Mouse (Mus musculus) T-helper 1 cell (primary cell): ENCODE data around the gene Rarb.
"Not testable (repeated sequence)": the region's sequence is repeated elsewhere in the genome, so short reads cannot be mapped to it uniquely, and the experiment has no call there.

Experiments
- in situ Hi-C: fragments of 300-600 bp; cut with MboI, MseI; formaldehyde crosslinking; loops from one replicate; pipeline ENCODE4 v1.15.1; 2025; ENCODE audit warnings: high pct_unique_total_duplicates

Gene Rarb

DNA sequence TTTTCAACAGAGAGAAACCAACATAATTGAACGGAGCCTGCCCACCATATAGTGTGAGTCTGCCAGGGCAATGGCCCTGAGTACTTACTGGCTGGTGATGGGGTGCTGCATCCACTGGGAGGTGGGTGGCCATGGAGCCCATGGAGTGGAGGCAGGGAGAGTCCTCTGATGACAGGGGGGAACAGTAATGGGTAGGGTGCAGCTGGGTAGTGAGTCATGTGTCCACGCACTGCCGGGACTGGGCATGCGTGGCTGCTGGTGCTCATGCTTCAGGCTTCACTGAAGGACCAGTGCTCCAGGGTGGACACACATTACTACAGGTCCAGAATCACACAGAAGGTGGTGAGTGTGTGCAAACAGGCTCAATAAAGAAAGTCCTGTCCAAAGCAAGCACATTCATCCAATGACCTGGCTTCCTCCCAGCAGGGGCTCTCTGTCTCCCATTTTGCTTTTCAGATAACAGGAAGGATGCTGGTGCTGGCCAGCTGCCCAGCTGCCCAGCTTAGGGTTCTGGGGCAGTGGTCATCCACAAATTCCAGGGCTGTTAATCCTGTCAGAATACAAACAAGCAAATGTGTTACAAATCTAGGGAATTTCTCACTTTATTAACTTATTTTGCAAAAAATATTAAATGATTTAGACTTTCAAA, at the start of gene Rarb:
Rarb (minus strand) TSS at position 555 of the 649 bp plus-strand sequence.
- in situ Hi-C loops: no loop called here

DNA sequence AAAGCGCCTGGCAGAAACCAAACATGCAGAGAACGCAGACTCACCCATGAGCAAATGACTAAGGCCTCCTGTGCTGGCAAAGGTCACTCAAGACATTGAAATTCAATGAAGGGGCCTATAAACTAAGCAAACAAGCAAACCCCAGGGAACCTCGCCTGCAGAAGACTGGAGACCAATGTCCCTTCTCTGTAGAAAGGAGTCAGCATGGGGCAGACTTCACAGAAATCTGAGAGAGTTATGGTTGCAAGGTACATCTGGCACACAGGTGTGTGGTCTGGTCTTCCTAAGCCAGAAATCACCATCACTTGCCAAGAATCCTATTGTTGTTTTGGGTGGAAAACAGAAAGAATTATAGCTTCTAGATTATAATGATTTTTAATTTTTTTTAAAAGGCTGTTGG, 23.1 kb upstream of the Rarb start:
- in situ Hi-C loops: no loop called here

DNA sequence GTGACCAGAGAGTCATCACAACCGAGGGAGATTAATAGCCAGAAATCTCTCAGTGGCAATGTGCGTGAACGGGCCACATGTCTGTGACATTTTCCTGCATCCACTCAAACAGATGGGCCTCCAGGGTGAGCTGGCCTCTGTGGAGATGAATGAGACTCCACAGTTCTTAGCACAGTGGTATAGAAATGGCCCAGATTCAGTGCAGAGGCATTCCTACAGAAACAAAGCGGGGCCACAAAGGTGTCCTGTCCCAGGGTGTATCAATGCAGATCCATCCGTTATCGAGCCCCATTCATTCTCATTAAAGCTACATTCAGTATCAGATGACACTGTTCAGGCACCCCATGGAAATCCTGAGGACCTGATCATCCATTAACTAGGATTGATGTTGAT, 22.6 kb upstream of the Rarb start:
- in situ Hi-C loops: no loop called here

DNA sequence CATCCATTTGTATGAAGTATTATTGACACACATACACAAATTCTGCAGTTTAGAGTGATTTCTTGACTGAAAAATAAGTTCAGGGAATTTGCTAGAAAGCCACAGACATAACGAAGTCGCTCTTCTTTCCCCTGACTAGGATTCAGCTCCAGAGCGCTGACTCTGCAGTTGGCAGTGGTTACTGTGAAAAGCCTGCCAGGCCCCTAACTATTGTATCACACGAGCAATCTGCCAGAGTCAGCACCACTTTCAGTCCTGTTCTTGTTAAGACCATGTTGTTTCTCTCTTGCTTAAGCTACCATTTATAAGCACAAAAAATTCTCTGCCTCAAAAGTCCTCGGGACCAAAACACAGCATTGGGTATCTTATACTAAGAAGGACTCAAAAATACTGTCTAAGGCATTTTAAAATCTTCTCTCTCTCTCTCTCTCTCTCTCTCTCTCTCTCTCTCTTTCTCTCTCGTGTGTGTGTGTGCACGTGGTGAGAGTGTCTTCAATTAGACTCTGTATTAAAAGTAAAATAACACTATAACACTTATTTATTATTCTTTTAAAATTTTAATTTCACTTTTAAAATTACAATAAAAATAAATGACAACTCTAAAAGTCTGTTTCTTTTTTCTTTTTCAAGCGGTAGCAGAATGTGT, 22.1 kb upstream of the Rarb start:
- in situ Hi-C loops: no loop called here

DNA sequence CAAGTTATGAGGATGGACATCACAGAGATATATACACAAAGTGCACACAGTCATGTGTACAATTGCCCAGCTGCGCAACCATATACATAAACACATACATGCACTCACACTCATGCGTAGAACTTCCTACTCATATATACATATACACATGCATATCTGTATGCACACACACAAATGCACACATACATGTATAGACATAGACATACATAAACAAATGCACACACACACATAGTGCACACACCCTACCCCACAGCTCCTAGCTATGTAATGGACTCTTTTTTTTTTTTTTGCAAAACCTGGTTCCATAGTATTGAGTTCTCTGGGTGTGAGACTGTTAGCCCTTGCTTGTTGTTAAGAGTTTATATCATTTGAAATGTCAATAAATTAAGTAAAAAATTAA, 21.2 kb upstream of the Rarb start:
- in situ Hi-C loops: no loop called here

DNA sequence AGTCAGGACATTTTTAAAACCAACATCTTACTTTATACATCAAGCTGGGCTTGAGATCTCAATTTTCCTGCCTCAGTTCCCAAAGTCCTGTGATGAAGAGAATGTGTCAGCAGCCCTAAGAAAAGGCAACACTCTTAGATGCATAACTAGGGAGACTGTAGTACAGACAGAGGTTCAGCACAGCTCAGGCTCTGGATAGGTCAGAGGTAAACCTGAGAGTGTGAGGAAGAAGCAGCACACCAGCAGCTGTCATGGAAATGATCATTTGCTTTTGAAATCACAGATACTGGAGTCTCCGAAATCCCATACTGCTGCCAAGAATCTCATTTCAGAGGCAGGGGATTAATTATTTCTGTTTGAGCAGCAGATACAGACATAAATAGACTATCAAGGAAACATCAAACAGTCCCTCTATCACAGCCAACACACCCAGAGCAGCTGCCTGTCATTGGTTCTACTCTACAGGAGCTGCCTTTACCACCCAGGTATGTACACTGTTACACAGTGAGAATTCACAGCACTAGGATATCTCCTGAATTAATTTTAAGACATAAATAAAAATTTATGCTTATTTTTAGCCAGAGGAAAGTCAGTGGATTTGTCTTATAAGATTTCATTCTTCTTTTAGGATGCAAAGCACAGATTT, 3.7 kb downstream of the Rarb start:
- in situ Hi-C loops: no loop called here

DNA sequence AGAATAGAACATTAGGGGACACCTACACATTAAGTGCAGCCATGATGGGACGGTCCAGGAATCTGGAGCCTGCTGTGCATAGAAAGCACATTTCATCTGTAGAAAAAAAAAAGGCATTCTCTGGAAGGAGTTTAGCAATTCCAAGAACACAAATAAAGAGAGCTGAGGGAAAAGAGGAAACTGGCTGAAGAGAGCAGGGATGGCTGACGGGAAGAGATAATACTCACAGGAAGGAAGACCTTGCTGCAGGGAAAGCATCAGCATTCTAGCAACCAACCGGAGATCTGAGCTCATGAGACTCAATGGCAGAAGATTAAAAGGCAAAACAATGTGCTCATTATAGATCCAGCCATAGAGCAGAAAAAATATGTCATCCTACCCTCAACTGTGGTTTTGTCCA, 12.8 kb downstream of the Rarb start:
- in situ Hi-C loops: no loop called here

DNA sequence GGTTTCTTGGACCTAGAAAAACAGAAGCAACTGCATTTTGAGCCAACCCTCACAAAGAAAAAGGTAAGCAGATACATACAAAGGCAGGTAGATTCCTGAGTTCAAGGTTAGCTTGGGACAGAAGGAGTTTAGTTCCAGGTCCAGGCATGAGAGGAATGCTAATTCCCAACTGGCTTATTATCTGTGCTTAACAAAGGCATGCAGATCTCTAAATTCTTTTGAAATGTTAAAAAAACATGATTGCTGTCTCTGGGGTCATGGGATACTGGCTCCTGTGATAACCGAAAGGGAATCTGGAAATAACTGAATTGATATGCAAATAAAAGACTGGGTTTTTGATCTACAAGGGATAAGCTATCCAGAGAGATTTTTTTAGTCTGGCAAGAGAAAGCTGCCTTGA, 28.8 kb downstream of the Rarb start:
- in situ Hi-C loops: no loop called here

DNA sequence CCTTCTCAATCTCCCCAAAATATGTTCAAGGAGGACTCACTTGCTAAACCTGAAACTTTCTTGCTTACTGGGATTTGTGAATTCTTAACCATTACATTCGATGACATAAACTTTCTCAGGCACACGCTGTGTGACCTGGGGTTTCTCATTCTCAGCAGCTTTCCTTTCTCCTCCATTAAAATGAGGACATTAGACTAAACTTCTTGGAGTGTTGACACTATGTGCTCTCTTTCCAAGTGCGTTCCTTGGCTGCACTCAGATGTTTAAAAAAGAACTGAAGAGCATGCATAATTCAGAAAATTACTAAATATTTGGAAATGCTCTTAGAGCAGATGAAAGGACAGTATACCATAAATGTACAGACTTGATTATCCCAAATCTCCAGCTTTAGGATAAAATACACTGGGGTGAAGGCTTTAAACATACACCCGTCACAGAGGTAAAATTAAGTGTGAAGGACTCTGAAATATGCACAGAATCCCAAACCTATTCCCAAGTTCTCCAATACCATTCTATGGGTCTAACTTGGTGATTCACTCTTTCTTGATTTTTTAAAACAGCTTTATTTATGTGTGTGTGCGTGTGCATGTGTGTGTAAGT, 36.9 kb downstream of the Rarb start:
- in situ Hi-C loops: no loop called here

DNA sequence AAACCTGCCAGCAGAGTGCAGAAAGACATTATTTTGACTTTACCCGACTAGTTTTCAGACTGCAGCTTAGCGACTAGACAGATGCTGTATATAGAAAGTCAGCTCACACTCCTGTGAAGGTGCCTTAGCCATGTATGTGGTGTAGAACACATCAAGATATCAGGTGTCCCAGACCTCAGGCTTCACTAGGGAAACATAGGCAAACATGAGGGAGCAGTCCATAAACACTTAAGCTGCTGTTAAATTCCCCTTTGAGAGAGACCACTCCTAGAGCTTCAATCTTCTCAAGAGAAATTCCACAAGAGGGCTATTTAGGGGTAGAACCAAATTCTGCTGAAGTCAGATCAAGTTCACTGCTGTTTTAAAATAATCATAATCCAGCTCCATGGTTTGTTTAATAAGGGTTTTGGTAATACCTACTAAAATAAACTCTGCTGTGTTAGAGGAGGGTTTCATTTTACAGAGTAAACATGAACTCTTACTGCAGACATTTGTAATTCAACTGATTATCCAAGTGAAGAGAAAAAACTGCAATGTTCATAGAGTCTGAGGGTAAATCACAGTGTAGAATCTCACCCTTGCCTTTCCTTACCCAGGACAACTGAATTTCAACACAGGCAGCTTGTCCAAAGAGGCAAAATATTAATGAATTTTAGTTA, 42.1 kb downstream of the Rarb start:
- in situ Hi-C loops: no loop called here

DNA sequence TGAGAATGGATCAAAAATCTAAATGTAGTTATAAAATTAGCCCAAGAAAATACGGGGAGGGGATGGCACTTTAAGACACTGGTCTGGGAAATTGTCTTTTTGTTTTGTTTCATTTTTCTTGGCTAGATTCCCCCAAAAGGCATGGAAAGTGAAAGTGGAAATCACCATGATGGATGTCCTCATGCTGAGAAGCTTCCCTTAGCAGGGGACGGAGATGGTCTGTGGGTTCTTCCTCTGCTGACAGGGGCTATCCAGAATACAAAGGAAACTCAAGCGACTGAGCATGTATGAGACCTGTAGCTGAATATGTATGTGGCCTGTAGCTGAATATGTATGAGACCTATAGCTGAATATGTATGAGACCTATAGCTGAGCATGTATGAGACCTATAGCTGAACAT, 46.0 kb downstream of the Rarb start:
- in situ Hi-C loops: no loop called here

DNA sequence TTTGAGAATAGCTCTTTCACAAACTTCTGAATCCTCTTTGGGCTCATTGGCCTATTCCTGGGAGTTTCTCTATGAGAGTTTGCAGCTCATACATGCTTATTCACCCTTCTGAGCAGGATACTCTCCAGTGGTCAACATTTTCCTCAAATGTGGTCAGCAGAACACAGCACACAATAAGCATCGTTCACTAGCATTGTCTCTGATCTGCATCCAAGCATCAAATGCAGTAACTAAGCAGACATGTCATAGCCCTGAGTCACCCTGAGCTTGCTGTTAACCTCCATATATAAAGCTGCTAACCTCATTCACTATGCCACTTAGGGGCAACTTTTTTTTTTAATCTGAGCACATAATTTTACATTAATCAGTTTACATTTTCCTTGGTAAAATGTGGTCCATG, 53.1 kb downstream of the Rarb start:
- in situ Hi-C loops: no loop called here

DNA sequence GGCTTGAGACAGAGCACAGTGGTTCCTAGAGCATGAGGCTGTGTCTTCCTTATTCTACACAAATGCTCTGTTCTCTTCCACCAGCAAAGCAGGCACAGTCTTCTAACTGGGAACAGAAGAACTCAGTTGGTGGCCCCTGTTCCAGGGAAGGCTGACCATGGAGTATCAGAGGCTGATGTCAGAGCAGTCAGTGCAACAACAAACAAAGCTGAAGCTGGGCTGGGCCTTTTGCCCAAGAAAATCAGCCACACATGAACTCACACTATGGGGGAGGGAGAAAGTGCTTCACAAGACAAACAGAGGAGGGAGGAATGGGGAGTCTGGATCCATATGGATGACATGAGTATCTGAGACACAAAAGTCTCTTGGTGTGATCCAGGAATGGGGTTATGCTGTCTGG, 56.2 kb downstream of the Rarb start:
- in situ Hi-C loops: no loop called here

DNA sequence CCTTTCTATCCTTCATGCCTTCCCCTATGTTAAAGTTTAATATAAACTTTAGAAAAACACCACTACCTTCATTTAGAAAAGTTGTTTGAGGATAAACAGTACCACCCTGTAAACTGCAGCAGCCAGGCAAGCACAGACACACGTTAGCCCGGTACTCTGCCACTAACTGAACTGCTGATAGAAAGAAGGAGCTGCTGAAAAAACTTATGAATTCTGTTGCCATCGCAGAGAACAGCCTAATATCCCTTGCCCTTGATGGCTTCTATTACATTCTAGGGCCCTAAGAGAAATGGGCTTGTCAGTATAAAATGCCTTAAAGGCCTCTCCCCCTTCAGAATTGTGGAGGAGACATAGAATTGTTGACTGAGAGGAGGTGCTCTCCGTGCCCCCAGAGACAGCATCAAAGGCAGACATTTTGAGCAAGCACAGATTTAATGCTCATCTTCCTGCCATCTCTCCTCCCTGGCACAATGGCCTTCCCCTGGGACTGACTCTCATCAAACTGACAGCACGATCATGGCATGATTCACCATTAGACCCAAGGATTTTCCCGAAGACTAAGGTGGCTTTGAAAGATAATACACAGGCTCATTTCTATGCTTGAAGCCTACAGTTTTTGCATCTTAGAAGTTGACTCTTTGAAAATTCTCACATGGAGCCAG, 60.1 kb downstream of the Rarb start:
- in situ Hi-C loops: no loop called here

DNA sequence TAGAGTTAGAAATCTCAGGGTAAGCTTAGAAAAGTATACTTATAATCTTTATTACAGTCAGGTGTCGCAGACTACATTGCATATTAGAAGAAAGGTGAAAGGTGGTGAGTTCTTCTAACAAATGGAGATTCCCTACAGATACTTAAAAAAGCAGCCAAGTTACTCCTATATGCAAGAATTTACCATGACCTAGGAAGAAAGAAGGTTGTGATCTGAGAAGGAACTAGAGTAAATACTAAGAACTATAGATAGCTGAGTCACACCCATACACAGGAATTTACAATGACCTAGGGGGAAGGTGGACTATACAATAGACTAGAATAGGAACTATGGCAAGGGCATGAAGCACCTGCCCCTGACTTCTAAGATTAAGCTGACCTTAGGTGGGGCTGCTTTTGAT, 63.4 kb downstream of the Rarb start:
- in situ Hi-C loops: not testable (repeated sequence)

DNA sequence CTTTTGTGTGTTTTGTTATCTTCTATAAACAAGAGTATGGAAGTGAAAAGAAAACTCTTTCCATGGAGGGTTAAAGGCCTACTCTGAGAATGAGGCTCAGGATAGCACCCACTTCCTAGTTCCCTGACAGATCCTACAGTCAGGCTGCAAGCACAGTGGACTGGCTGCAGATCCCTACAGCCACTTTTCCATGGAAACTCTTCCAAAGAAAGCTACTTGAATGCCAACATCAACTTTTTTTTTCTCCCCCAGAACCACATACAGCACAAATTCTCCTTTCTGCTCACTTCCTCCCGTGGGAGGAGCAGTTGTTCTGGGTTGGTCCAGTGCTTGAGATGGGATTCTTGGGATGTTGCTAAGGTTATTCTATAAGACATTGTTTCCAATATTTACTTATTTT, 66.3 kb downstream of the Rarb start:
- in situ Hi-C loops: no loop called here

DNA sequence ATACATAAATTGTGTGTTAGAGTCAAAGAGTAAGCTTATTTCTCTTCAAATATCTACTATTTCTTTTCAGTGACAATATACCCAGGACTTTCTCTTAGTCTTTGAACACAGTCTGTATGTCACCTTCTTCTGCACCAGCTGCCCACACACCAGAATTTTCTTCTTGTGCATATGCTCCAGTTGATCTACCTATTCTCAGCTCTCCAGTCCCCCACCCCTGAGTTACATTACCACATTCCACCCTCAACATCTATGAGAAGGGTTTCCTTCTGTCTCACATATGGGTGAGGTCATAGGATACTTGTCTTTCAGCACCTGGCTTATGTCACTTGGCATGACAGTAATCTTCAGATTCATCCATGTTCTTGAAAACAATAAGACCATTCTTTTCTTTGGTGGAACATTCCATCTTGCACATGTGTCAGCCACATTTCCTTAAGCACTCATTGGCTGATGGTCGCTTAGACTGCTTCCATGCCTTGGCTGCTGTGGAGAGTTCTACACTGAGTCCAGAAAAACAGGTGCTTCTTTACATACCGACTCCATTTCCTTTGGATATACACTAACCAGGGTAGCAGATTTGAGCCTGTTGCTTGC, 71.9 kb downstream of the Rarb start:
- in situ Hi-C loops: no loop called here

DNA sequence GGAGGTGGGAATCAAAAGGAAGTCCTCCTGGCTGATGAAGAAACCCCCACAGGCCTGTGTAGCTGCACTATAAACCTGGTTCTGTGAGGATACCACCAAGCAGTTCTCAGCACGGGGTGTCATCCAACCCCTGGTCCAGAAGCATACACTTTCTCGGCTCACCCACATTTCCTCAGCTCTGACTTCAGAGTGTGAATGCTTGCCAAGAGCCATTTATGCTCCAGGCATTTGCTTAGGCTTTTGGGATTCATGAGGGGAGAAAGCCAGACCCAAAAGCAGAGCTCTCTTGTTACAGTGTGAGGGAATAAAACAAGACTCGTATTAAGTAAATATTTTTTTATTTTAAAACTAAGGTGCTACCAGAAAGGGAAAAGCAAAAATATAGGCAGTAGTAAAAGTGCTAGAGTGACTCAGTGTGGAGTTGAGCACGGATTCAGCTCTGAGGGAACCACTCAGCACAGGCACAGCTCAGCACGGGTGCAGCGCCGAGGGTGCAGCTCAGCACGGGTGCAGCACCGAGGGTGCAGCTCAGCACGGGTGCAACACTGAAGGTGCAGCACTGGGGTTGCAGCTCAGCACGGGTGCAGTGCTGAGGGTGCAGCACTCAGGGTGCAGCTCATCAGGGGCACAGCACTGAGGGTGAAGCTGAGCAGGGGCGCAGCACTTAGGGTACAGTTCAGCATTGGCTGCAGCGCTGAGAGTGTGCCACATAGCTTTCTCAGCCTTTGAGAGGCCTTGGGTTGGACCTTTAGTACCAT, 77.8 kb downstream of the Rarb start:
- in situ Hi-C loops: no loop called here

DNA sequence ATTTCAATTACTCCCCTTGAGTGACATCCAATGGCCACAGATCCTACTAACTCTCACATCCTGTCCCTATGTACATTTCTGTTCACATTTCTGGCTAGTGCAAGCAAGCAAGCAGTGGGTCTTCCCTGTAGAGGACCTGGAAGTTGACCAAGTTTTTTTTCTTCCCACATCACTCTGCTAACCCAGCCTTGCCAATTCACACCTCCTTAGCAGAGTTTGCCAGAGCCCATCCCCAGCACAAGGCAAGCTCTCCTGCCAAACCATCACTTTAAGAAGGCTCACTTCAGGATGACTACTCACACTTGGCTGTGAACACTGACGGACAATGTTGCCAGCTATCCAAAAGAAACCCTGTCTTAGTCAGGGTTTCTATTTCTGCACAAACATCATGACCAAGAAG, 80.4 kb downstream of the Rarb start:
- in situ Hi-C loops: no loop called here

DNA sequence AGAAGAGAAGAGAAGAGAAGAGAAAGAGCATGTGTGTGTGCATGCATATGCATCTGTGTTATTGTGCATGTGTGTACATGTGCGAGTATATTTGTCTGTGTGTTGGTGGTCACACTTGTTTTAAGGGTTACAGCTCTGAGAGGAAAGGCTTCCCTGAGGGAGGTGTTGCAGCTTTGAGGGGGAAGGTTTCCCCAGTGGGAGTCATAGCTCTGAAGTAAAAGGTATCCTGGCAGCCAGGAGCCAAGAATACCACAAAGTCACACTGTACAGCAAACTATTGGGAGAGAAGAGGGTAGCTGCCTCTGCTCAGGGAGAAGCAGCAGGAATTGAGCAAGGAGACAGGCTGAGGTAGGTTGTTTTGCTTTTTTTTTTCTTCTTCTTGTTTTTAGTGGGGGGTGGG, 81.2 kb downstream of the Rarb start:
- in situ Hi-C loops: no loop called here
